Mouse (Mus musculus) heart, adult 2 months (tissue): ENCODE data around the gene Shld2.

ENCODE experiments used
- CTCF ChIP-seq: fragments of 200-600 bp; IDR thresholded peaks from 2 replicates; pipeline ENCODE4 v1.8.1; 2022; ENCODE audit warnings: antibody characterized with exemption, mild to moderate bottlenecking, moderate library complexity
- EP300 ChIP-seq: fragments of 200-500 bp; IDR thresholded peaks from 2 replicates; pipeline ENCODE4 v1.6.1; 2011; ENCODE audit warnings: low read depth, low read length, control low read depth; ENCODE audit not compliant: insufficient read depth
- POLR2A ChIP-seq: fragments of 200-500 bp; IDR thresholded peaks from 2 replicates; pipeline ENCODE4 v1.6.1; 2011; ENCODE audit warnings: mild to moderate bottlenecking, low read depth, low read length, control low read depth; ENCODE audit not compliant: insufficient read depth

GRCm38 (mm10) chr14:34188629-34189028 is 121.7 kb downstream of the Shld2 start:
- TF ChIP-seq POLR2A (no peak), EP300 (no peak), CTCF (peak; percentile 69)
